Mouse (Mus musculus) olfactory bulb, adult 2 months (tissue): Measurements from ENCODE around the gene Tac2. TPM values are rescaled to one million over a fixed set of nuclear protein-coding genes. Genes with fewer than 3 reads are reported as not detected.
A peak's percentile ranks its signal among the peaks of the same experiment; 100 is the strongest.

Experiments
- H3K27ac ChIP-seq: fragments of 200-500 bp; 2 replicates; pipeline ENCODE4 v1.5.1; 2012; ENCODE audit warnings: low read depth, low read length; ENCODE audit not compliant: insufficient read depth
- H3K4me1 ChIP-seq: fragments of 200-500 bp; 2 replicates; pipeline ENCODE4 v1.6.1; 2012; ENCODE audit warnings: low read length; ENCODE audit not compliant: control insufficient read depth, insufficient read depth
- H3K4me3 ChIP-seq: fragments of 200-500 bp; 2 replicates; pipeline ENCODE4 v1.5.1; 2012; ENCODE audit warnings: mild to moderate bottlenecking, low read depth, low read length, moderate library complexity; ENCODE audit not compliant: insufficient read depth
- CTCF ChIP-seq: fragments of 200-500 bp; IDR thresholded peaks from 2 replicates; pipeline ENCODE4 v1.5.1; 2012; ENCODE audit warnings: low read depth, mild to moderate bottlenecking, low read length, moderate library complexity; ENCODE audit not compliant: insufficient read depth
- POLR2A ChIP-seq: fragments of 200-500 bp; IDR thresholded peaks from 2 replicates; pipeline ENCODE4 v1.6.1; 2012; ENCODE audit warnings: mild to moderate bottlenecking, low read depth, low read length, moderate library complexity; ENCODE audit not compliant: insufficient read depth
- WGBS: fragments of 180-500 bp; shearing (Covaris S2); methylation state at CpG from one replicate; pipeline ENCODE4 v1.1.7; 2018; 5-methylcytosine and 5-hydroxymethylcytosine counted together
- polyA plus RNA-seq: library from polyadenylated mRNA; stranded (reverse); fragments of >200 nt; gene quantifications from 2 replicates; pipeline ENCODE4 v1.2.4, GENCODE M21; 2012; ENCODE audit warnings: low replicate concordance; ENCODE audit not compliant: missing spikeins, insufficient read depth, insufficient read length

Tac2 gene
- polyA plus RNA-seq, 1 experiment: not detected

DNA sequence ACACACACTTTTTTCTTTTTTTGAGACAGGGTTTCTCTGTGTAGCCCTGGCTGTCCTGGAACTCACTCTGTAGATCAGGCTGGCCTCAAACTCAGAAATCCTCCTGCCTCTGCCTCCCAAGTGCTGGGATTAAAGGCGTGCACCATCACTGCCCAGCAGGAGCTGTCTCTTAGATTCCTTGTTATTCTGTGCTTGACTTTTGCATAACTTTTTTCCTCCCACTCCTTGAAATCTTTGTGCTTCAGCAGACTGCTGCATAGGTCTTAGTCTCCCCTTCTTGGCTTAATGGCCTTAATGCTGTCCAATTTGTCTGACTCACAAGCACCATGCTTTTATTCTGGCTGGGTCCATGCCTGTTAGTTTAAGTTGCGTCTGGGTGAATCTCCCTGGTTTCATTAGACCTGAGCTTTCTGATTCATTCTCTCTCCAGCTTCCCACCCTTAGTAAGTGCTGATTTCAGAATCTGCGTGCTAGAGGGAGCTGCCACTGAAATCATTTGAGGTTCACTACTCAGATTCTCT is 15.4 kb upstream of the Tac2 start:
- WGBS: 78% methylated on average over 3 of the region's 3 CpGs
- no peaks in the 10 kb centered on the region for H3K4me1 ChIP-seq
- H3K27ac ChIP-seq: no peak overlapping the region
- TF ChIP-seq POLR2A (no peak), CTCF (no peak)
- H3K4me3 ChIP-seq: no peak overlapping the region

DNA sequence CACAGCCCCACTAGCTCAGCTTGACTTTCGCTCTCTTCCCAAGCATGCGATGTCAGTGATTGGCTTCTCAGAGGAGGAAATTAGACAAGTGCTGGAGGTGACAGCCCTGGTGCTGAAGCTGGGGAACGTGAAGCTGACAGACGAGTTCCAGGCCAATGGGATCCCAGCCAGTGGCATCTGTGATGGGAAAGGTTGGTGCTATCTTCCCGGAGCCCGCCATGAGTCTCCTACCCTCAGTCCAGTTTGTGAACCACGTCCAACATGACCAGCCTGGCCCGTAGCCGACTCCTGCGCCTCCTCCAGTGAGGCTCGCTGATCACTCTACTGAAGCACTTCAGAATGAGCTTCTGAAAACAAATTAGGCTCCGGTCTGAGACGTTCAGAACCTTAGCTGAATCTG is 13.9 kb upstream of the Tac2 start:
- H3K27ac ChIP-seq: no peak overlapping the region
- H3K4me3 ChIP-seq: no peak overlapping the region
- 91% methylated on average over 13 of the region's 13 CpGs for WGBS
- H3K4me1 ChIP-seq: no peaks in the 10 kb centered on the region
- TF ChIP-seq CTCF (no peak), POLR2A (no peak)

DNA sequence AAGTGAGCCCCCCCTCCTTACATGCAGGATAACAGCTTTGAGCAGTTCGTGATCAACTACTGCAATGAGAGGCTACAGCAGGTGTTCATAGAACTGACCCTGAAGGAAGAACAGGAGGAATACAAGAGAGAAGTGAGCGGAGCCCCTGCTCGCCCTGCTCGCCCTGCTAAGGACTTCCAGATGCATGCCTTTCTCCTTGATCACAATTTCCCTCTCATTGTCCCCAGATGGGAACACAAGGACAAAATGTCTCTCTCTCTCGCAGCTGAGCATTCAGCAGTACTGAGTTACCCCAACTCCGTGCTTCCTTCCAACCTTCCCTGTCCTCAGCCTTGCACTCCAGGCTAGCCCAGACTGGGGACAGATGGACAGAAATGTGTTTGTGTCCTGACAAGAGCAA is 11.5 kb upstream of the Tac2 start:
- H3K4me1 ChIP-seq: no peaks in the 10 kb centered on the region
- WGBS: 86% methylated on average over 6 of the region's 6 CpGs
- H3K4me3 ChIP-seq: no peak overlapping the region
- TF ChIP-seq CTCF: no peak
- TF ChIP-seq POLR2A: no peak
- H3K27ac ChIP-seq: no peak overlapping the region

DNA sequence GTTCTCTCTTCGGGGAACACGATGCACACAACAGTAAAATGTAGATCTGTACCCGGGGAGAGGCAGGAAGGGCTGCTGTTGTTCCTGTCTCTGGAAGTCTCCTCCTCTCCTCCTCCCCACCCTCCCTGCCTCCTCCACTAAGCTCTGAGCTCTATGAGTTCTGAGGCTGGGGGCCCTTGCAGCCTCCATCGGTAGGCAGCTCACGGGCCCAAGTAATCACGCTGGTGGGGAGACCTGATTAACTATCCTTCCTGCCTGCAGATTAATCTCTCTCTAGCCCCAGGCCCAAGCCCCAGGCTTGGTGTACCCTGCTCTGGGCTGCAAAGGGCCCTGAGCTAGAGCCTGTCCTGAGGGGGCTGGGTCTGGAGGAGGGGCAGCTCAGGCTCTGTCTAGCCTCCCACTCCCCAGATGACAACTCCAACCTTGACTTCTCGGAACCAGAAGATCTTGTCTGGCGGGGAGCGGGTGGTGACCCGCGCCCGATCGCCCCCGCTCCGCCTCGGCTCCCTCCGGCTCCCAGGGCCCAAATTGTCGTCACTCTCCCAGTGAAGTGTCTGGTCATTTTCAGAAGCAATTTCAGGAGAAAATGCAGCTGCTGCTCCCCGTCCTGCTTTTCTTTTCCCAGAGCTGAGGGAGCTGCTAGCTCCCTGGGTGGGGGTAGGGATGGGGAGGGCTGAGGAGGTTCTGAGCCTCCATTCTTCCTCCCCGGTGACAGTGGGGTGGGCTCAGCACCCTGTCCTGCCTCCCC is 2.4 kb upstream of the Tac2 start:
- no peak for TF ChIP-seq POLR2A
- TF ChIP-seq CTCF: no peak
- H3K4me3 ChIP-seq: peak overlapping the region; percentile 8; the same call in 1 of the 2 replicates
- 30% methylated on average over 20 of the region's 20 CpGs for WGBS
- H3K27ac ChIP-seq: 0 out of 2 replicates have a peak overlapping the region, but pooled peaks have one; percentile 54
- H3K4me1 ChIP-seq: peaks cover 28% of the 10 kb centered on the region

DNA sequence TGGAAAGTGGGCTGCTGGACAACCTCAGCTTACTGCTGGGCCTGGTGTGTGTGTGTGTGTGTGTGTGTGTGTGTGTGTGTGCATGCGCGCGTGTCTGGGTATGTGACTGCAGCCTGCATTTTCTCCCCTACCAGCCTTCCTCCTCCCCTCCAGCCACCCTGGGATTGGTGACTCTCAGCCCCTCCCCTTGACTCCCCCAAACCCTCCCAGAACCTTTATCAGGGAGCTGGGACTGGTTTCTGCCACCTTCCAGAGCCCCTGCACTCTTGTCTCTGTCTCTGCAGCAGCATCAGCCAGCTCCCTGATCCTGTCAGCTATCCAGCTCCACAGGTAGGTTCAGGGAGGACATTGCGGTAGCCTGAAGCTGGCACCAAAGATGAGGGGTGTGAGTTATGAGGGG is 858 bp downstream of the Tac2 start:
- Histone ChIP-seq H3K4me1 (peaks cover 34% of the 10 kb centered on the region), H3K27ac (no peak overlapping the region), H3K4me3 (no peak overlapping the region)
- TF ChIP-seq CTCF (no peak), POLR2A (no peak)
- WGBS: 97% methylated on average over 4 of the region's 4 CpGs

DNA sequence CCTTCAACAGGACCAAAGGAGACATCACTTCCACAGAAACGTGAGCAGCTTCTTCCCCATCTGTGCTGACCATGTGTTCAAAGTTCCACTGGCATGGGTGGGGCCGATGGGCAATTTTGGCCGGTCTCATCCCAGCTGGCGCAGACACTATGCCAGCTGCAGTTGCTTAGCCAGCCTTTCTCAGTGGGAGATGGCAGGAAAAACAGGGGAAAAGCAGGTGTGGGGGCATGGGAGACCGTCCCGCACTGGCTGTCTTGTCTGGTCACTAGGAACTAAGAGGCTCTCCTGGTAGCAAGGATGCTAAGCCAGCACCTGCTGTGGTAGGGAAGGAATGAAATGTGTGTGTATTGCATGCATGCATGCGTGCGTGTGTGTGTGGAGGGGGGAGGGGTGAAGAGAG is 4.2 kb downstream of the Tac2 start:
- 49% methylated on average over 8 of the region's 8 CpGs for WGBS
- Histone ChIP-seq H3K4me1 (peaks cover 18% of the 10 kb centered on the region), H3K27ac (no peak overlapping the region), H3K4me3 (no peak overlapping the region)
- TF ChIP-seq CTCF (no peak), POLR2A (no peak)

DNA sequence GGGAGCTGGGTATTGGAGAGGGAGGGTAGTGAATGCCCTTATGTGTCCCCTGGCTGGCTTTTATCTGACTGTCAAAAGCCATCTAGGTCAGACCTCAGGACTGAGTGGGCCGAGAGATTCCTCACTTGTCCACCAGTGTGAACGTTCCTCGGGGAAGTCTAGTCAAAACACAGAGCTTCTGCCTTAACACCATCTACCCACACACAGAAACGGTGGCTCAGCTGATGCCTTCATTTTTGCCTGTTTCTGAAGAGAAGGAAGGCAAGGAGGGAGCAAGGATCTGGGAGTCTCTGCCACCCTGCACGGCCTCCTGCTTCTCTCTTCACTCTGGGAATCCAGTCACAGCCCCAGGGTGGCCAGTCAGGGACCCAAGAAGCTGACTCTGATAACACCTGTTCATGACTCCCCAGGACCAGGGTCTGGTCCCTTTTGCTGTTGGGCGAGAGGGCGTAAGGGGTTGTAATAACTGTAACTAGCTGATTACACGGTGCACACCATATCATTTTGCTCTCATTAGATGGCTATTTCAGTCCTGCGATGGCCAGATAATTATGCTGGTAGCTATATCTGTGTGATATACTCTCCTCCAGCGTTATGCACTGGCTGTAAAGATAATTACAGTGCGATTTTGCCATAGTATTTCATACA is 6.1 kb downstream of the Tac2 start:
- TF ChIP-seq CTCF: no peak
- TF ChIP-seq POLR2A: no peak
- 25% methylated on average over 11 of the region's 11 CpGs for WGBS
- H3K27ac ChIP-seq: no peak overlapping the region
- peaks cover 18% of the 10 kb centered on the region for H3K4me1 ChIP-seq
- no peak overlapping the region for H3K4me3 ChIP-seq

DNA sequence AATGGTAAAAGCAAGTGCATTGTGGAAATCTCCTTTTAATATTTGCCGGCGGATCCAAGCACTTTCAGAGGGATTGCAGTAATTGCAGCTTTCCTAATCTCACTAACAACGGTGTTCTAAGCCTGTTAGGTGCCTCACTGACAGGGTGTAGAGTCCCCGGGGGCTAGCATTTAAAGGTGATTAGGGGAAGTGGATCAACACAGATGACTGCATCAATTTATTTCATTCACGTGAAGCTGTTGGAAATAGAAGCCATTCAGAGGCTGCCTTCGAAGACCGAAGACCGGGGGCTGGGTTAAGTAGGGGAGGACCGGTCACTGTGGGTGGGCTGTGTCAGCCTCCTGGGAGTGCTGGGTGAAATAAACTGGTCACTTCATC is 6.6 kb downstream of the Tac2 start:
- Histone ChIP-seq H3K4me1 (peaks cover 18% of the 10 kb centered on the region), H3K27ac (no peak overlapping the region), H3K4me3 (no peak overlapping the region)
- TF ChIP-seq CTCF: no peak
- WGBS: 12% methylated on average over 9 of the region's 9 CpGs

DNA sequence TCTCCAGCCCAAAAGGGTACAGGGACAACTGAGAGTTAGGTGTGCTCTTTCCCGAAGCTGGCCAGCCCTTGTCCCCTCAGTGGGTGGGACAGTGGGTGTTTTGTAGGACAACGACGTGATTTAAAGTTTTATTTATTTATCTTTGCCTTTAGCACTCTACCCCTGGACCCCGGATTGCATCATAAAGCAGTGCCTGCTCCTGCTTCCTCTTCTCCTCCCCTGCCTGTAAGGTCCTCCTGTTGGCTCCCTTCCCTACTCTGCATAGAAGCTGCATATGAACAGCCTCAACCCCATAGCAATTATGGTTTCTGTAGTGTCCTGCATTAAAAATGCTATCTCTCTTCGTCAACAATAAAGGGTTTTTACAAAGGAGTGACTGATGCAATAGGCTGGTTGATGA is 7.1 kb downstream of the Tac2 start:
- 39% methylated on average over 5 of the region's 5 CpGs for WGBS
- Histone ChIP-seq H3K27ac (no peak overlapping the region), H3K4me1 (peaks cover 18% of the 10 kb centered on the region), H3K4me3 (no peak overlapping the region)
- TF ChIP-seq POLR2A: no peak
- no peak for TF ChIP-seq CTCF
